Mouse (Mus musculus): Measurements from ENCODE around the gene Olfr329-ps. TPM values are rescaled to one million over a fixed set of nuclear protein-coding genes. Genes with fewer than 3 reads are reported as not detected.

Olfr329-ps gene
- not detected in 2 replicates for total RNA-seq (2014; rRNA removed)
- polyA plus RNA-seq (2015; fragmentation: Nextera tagmentation; extraction: Ambion mirVana): not detected in 2 replicates

DNA sequence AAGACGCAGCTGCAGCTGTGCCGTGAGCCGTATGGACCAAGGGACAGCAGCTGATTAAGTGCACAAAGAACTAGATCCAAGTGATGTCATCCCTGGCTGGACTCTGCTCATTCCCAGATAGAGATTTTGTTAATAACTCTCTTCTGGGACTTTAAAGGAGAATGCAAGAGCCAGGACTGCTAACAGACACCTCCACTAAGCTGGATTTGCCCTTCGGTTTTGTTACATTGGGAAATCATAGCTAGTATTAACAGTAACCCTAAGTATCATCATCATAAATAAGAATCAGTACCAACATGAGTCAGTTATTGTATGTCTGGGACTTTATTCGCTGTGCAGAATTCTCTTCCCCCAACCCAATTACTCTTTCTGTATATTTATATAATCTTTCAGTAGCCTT lies at the start of gene Olfr329-ps:
Gene Olfr329-ps, minus strand, starts transcription at position 101 of the 400 bp plus-strand sequence.
- no peak within 1 kb of the TSS for H3K4me2 ChIP-seq (ENCODE audit: low read depth, low read length, poor library complexity, severe bottlenecking)

DNA sequence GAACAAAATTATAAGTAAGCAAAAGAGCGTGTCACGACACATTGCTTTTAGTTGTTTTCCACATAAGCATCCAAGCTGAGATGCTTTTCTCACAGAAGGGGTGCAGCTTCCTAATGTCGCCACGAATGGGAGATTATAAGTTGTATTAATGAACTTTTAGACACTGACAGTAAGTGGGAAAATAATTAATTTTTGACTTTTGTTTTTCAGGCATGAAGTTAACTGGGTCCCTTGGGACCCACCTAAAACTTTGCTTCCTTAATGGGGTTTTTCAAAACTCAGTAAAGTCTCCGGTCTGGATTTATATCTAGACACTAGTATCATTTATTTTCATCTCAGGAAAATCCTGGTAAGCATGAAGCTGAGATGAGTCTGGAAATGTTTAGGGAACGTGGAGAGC lies 48.6 kb upstream of the Olfr329-ps start, which contains the start of gene Olfr324:
Gene Olfr324, plus strand, starts transcription at position 301 of the 400 bp plus-strand sequence.
- 84% methylated on average over 6 of the region's 6 CpGs for WGBS
- Histone ChIP-seq H3K9me3 (ENCODE audit: low read length) (no peaks in the 10 kb centered on the region), H3K9ac (replicated peaks; ENCODE audit: low read length, poor library complexity, severe bottlenecking) (no peak within 1 kb of the TSS), H3K36me3 (ENCODE audit: insufficient read depth, low read length) (no peaks in the 10 kb centered on the region), H3K4me1 (ENCODE audit: insufficient read depth, low read length) (no peaks in the 10 kb centered on the region), H3K27me3 (ENCODE audit: insufficient read depth, low read length) (no peaks in the 10 kb centered on the region), H3K4me3 (ENCODE audit: low read depth, low read length) (no peak within 1 kb of the TSS), H3K4me2 (ENCODE audit: low read depth, low read length, poor library complexity, severe bottlenecking) (no peak within 1 kb of the TSS), H3K27ac (ENCODE audit: low read depth, low read length) (no peak within 1 kb of the TSS)
- DNase-seq (ENCODE audit: low spot score) (no peak), ATAC-seq (ENCODE audit: low FRiP score) (no peak)
- TF ChIP-seq CTCF (IDR thresholded peaks at IDR 0.05): no peak

More for the DNA sequence above, at the start of gene Olfr329-ps:
- ATAC-seq (ENCODE audit: low FRiP score) (no peak), DNase-seq (ENCODE audit: low spot score) (no peak)
- no peaks in the 10 kb centered on the region for H3K36me3 ChIP-seq (ENCODE audit: insufficient read depth, low read length)
- H3K27ac ChIP-seq (ENCODE audit: low read depth, low read length): no peak within 1 kb of the TSS
- no peaks in the 10 kb centered on the region for H3K9me3 ChIP-seq (ENCODE audit: low read length)
- TF ChIP-seq CTCF (IDR thresholded peaks at IDR 0.05): no peak
- WGBS: 75% methylated on average over 5 of the region's 5 CpGs
- H3K4me3 ChIP-seq (ENCODE audit: low read depth, low read length): no peak within 1 kb of the TSS
- H3K9ac ChIP-seq (replicated peaks; ENCODE audit: low read length, poor library complexity, severe bottlenecking): no peak within 1 kb of the TSS
- H3K4me1 ChIP-seq (ENCODE audit: insufficient read depth, low read length): no peaks in the 10 kb centered on the region
- no peaks in the 10 kb centered on the region for H3K27me3 ChIP-seq (ENCODE audit: insufficient read depth, low read length)

DNA sequence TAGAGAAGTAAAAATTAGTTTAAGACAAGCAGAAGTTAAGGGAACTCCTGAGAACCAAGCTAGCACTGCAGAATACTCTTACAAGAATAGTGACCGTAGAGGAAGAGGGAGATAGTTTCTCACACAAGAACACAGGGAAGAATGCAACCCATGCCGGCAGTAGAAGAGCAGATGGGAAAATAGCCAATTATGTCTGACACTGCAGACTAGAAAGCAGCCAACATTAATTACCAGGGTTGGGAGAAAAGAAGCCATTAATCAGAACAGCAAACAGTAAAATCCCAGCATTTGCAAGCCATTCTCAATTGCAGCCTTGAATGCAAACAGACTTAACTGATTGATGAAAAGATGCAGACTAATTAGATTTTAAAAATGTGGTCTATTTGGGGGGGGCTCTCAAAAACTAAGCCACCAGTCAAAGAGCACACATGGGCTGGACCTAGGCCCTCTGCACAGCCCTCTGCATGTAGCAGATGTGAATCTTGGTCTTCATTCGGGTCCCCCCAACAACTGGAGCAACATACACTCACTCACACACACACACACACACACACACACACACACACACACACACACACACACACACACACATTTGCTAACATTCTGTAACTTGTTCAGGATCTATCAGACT lies 42.5 kb upstream of the Olfr329-ps start:
- Histone ChIP-seq H3K4me1 (ENCODE audit: insufficient read depth, low read length) (no peaks in the 10 kb centered on the region), H3K27ac (ENCODE audit: low read depth, low read length) (no peak overlapping the region), H3K4me3 (ENCODE audit: low read depth, low read length) (no peak overlapping the region), H3K9me3 (ENCODE audit: low read length) (no peaks in the 10 kb centered on the region), H3K36me3 (ENCODE audit: insufficient read depth, low read length) (no peaks in the 10 kb centered on the region), H3K27me3 (ENCODE audit: insufficient read depth, low read length) (no peaks in the 10 kb centered on the region), H3K9ac (replicated peaks; ENCODE audit: low read length, poor library complexity, severe bottlenecking) (no peak overlapping the region), H3K4me2 (ENCODE audit: low read depth, low read length, poor library complexity, severe bottlenecking) (no peak overlapping the region)
- ATAC-seq (ENCODE audit: low FRiP score): no peak
- 67% methylated on average over 3 of the region's 3 CpGs for WGBS
- DNase-seq (ENCODE audit: low spot score): peak; percentile 46
- no peak for TF ChIP-seq CTCF (IDR thresholded peaks at IDR 0.05)

DNA sequence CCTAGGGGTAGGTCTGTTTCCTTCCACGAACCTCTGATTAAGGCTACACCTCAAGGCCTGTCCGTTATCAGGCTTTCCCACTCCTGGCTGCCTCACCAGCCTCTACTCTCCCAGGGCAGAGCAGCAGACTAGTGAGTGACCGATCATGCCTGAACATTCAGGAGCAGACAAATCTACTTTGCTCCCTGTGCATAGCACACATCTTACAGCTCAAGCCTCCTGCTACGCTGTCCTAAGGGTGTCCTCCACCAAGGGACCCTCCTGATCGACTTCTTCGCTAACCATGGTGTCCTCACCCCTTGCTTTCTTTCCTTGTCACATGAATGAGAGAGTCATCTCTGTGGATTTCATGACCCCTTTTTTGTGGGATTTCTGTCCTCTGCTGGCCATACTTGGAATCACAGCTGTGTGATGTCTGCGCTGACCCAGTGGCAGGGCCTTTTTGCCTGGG lies 41.7 kb upstream of the Olfr329-ps start:
- no peak overlapping the region for H3K4me3 ChIP-seq (ENCODE audit: low read depth, low read length)
- no peaks in the 10 kb centered on the region for H3K27me3 ChIP-seq (ENCODE audit: insufficient read depth, low read length)
- H3K9me3 ChIP-seq (ENCODE audit: low read length): no peaks in the 10 kb centered on the region
- no peaks in the 10 kb centered on the region for H3K36me3 ChIP-seq (ENCODE audit: insufficient read depth, low read length)
- H3K4me1 ChIP-seq (ENCODE audit: insufficient read depth, low read length): no peaks in the 10 kb centered on the region
- peak; percentile 4 for DNase-seq (ENCODE audit: low spot score)
- peak; percentile 79 for TF ChIP-seq CTCF (IDR thresholded peaks at IDR 0.05)
- WGBS: 60% methylated on average over 7 of the region's 7 CpGs
- ATAC-seq (ENCODE audit: low FRiP score): no peak
- no peak overlapping the region for H3K9ac ChIP-seq (replicated peaks; ENCODE audit: low read length, poor library complexity, severe bottlenecking)
- no peak overlapping the region for H3K4me2 ChIP-seq (ENCODE audit: low read depth, low read length, poor library complexity, severe bottlenecking)
- no peak overlapping the region for H3K27ac ChIP-seq (ENCODE audit: low read depth, low read length)

DNA sequence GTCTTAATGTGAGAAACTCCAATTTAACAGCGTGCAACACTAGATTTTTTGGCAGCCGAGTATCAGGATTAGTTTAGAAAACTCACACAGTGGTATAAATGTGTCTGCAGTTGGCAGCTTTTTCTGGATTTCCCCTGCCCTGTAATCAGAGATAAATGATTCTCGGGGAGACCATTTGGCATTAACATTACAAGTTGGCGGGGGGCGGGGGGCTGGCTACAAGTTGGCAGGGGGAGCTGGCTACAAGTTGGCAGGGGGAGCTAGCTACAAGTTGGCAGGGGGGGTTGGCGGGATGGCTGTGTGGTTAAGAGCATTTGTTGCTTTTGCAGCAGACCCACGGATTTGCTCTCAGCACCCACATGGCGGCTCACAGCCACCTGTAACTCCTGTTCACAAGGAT lies 32.4 kb upstream of the Olfr329-ps start:
- Histone ChIP-seq H3K9me3 (ENCODE audit: low read length) (no peaks in the 10 kb centered on the region), H3K4me3 (ENCODE audit: low read depth, low read length) (no peak overlapping the region), H3K4me1 (ENCODE audit: insufficient read depth, low read length) (no peaks in the 10 kb centered on the region), H3K27ac (ENCODE audit: low read depth, low read length) (no peak overlapping the region), H3K9ac (replicated peaks; ENCODE audit: low read length, poor library complexity, severe bottlenecking) (no peak overlapping the region), H3K27me3 (ENCODE audit: insufficient read depth, low read length) (no peaks in the 10 kb centered on the region), H3K36me3 (ENCODE audit: insufficient read depth, low read length) (no peaks in the 10 kb centered on the region), H3K4me2 (ENCODE audit: low read depth, low read length, poor library complexity, severe bottlenecking) (no peak overlapping the region)
- WGBS: 69% methylated on average over 8 of the region's 8 CpGs
- peak; percentile 59 for DNase-seq (ENCODE audit: low spot score)
- ATAC-seq (ENCODE audit: low FRiP score): no peak
- TF ChIP-seq CTCF (IDR thresholded peaks at IDR 0.05): no peak

DNA sequence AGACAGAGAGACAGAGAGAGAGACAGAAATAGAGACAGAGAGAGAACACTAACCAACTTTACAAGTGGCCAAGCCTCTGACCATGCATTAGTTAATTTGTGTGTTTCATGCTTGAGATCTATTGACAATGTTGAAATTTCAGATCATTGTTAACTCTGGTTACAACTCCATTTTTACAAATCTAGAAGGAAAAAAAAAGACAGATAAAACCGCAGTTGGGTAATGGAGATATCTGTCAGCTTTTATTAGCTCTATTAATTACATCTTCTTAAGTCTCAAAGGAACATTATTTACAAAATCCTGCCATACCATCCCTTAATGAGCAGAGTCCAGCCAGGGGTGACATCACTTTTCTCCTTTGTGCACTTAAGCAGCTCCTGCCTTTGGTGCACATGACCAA lies 31.2 kb upstream of the Olfr329-ps start, which contains the start of gene Olfr325:
Gene Olfr325, plus strand, starts transcription at position 301 of the 400 bp plus-strand sequence.
- no peak for ATAC-seq (ENCODE audit: low FRiP score)
- no peak for DNase-seq (ENCODE audit: low spot score)
- no peak within 1 kb of the TSS for H3K9ac ChIP-seq (replicated peaks; ENCODE audit: low read length, poor library complexity, severe bottlenecking)
- no peaks in the 10 kb centered on the region for H3K9me3 ChIP-seq (ENCODE audit: low read length)
- no peak within 1 kb of the TSS for H3K27ac ChIP-seq (ENCODE audit: low read depth, low read length)
- TF ChIP-seq CTCF (IDR thresholded peaks at IDR 0.05): no peak
- H3K36me3 ChIP-seq (ENCODE audit: insufficient read depth, low read length): no peaks in the 10 kb centered on the region
- 75% methylated on average over 1 of the region's 1 CpGs for WGBS
- H3K4me2 ChIP-seq (ENCODE audit: low read depth, low read length, poor library complexity, severe bottlenecking): no peak within 1 kb of the TSS
- no peaks in the 10 kb centered on the region for H3K4me1 ChIP-seq (ENCODE audit: insufficient read depth, low read length)
- no peaks in the 10 kb centered on the region for H3K27me3 ChIP-seq (ENCODE audit: insufficient read depth, low read length)
- no peak within 1 kb of the TSS for H3K4me3 ChIP-seq (ENCODE audit: low read depth, low read length)
